Mouse (Mus musculus) adrenal gland, postnatal 14 days (tissue): ENCODE results near the gene Col18a1. TPM values are rescaled to one million over a fixed set of nuclear protein-coding genes. Genes with fewer than 3 reads are reported as not detected.

Source experiments
- DNase-seq: peaks from one replicate; pipeline ENCODE4 v3.0.0; 2021; ENCODE audit warnings: mixed read lengths
- total RNA-seq: library from RNA; stranded (reverse); gene quantifications from 2 replicates; pipeline ENCODE4 v1.2.3, GENCODE M21; 2021

Gene Col18a1
- total RNA-seq, 1 experiment from 2014 or later: 103 TPM

DNA sequence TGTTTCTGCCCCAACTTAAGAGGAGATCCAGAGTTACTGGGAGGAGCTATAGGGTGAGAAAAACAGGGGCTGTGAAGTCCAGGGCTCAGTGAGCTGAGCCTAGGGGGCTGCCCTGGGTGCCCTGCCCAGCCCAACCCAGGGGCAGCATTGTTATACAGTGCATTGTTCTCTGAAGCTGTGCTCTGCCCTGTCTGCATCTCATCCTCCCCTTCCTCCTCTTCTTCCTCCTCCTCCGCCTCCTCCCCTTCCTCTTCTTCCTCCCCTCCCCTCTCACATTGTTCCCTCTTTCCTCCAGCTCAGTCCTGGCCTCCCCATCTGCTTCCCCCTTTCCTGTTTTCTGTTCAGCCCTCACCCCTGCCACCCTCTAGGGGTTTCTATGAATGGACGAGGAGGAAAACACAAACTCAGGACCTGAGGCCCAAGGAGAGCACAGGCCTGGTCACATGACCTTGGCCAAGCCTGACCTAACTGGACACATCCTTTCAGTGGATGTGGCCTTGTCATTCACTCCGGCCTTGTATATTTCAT, 16.5 kb upstream of the Col18a1 start:
- peak; percentile 33 for DNase-seq

DNA sequence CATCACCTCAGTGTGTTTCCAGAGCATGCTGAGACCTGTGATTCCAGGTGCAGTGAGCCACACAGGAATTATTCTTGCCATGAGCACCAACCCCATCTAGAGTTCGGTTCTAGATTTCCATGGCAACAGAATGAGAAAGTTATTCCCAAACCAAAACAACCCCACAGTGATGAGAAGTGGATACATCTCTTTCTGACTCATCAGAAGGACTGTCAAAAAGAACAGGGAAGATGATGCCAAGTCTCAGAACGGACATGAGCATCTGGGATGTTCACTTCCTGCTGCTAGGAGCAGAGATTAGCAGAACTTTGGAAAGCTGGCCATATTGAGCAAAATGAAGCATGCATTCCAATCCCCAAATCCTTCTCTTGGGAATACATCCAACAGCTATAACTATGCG, 13.8 kb upstream of the Col18a1 start:
- no peak for DNase-seq

DNA sequence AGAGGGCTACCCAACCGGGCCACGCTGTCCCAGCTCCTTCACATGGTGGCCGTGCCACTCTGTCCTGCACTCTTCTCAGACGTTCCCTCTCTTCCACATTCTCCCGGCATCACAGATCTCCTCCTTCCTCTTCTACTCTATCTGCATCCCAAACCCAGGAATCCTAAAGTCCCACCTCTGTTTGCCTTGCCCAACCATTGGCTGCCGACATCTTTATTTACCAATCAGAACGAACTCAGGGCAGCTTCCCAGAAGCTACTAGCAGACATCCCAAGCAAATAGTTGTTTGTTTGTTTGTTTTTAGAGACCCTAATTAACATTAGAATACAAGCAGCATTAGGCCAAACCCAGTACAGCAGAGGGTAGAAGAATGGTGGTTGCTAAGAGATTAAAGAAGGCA, 12.3 kb upstream of the Col18a1 start:
- no peak for DNase-seq

DNA sequence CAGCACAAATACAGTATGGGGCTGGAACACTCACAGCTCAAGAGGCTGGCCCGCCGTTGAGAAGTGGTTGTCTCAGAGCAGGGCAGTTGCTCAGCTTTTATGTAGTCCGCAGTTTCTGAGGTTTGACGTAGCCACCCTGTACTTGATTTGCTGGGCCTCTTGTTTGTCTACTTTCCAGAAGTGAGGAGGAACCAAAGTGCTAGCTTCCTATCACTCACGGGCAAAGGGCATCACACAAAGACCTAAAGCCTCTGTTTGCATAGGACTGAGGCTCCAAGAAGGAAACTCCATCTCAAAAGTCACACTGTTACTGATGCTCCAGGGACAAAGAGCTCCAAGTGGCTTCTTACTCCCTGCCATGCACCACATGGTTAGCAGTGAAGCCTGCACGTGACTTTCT, 4.1 kb upstream of the Col18a1 start:
- no peak for DNase-seq

DNA sequence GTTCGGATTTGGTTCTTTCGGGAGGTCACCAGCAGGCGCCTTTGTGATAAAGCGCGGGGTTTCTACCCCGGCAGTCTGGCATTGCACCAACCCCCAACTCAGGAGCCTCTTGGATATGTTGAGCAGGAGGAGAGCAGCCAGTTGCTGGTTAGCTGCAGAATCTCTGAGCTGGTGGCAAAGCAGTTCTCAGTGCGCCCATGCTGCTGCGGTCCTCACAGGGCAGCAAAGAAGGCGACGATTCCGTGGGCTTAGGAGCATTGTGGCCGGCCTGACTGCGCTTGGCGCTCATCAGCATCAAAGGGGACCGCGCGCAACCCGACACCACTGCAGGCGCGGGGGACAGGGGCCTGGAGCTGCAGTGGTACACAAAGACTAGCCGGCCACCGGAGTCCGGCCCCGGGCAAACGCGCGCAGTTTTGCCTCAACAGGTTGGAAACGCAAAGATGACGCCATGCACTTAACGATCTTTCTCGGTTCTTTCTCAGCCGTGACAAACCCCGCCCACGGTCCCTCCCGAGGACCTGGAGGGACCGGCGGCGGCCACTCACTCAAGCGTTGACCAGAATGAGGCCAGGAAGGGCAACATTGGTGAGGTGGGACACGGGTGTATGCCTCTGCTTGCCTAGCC, 916 bp downstream of the Col18a1 start:
- peak; percentile 50 for DNase-seq

DNA sequence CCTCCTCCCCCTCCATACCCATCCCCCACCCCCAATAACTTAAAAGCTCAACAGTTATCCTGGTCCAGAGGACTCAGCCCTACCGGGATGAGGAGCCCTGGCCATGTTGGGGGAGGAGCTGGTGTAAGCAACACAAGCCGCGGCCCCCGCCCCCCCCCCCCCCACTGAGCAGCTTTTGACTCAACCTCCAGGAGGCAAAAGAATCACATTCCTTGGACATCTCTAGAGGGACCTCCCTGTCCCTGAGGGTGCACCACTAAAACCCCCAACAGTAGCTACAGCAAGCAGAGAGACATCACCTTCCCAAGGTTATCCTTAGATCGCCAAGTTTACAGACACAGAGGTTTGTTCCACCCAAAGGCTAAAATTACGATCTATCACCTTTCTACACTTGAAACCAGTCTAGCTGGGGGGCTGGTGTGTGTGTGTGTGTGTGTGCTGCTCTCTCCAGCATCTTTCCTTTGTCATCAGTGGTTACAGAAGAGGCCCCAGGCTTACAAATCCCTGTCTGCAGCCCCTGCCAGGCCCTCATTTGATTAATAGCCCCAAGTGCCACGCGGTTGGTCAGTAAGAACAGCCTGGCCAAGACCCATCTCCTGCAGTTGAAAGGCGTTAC, 1.8 kb downstream of the Col18a1 start:
- DNase-seq: no peak

DNA sequence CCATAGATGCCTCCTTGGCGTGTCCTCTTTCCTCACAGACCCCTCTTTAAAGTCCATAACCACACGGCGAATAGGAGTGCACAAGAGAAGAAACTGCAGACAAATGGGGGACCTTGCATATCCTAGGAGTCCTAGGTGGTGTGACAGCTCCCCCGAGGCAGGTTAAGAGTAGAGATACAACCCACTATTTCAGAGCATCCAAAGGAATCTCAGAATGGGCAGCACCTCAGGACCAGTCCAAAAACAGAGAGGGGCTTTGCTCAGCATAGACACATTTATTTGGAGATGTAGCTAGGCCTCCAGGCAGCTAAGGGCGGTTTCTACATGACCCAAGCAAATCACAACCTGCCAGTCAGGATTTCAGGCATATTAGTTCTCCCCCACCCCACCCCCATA, 2.3 kb downstream of the Col18a1 start:
- DNase-seq: no peak

DNA sequence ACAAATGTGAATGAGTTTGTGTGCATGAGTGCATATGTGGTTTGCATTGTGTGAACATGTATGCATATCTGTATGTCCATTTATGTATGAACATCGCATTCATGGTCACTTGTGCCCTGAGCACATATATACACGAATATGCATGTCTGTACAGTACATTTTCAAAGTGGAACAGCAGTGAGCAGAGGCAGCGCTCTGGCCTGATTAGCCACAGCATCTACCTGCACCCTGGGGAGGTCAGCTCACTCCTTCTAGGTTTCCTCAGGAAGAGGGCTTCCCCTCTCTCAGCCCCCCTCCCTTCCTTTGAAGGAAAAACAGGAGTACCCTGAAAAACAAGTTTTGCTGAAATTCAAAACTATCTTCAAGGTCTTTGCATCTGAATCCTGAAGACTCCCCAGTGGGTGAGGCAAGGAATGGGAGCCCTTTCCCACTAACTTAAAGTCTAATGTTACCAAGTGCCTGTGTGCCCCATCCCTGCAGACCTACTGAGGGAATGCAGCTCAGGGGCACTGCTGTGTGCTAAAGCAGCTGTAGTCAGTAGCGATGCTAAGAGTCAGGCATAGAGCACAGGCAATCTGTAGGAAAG, 2.9 kb downstream of the Col18a1 start:
- no peak for DNase-seq

DNA sequence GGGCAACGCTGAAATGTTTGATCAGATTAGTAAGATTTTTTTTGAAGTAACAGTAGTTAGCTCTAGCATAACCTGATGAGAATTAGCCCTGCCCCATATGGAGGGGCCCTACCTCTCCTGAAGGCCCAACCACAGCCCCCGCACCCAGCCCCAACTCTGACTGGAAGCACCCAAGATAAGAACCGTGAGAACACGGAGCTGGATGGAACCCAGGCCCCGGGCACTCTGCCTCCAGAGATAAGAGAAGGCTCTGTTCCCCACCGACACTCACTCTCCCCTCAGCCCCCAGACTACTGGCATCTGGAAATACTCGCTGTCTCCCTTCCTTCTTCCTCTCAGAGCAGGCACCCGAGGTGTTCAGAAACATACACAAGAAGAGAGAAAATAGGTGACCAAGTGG, 6.8 kb downstream of the Col18a1 start:
- no peak for DNase-seq

DNA sequence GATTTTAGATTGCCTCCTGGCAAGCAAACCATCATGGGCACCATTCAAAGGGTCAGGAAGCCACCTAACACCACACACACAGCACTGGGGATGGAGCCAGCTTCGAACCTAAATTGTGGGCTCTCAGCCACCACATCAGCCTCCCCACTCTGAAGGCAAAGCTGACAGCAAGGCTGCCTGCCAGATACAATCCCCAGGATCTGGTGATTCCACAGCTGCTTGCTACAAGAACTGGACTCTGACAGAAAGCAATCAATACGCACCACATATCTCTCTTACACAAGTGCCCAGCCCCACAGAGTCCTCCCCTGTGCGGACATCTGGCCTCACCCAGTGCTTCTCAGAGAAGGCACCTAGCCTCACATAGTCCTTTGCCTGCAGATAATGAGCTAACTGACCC, 7.4 kb downstream of the Col18a1 start:
- no peak for DNase-seq

DNA sequence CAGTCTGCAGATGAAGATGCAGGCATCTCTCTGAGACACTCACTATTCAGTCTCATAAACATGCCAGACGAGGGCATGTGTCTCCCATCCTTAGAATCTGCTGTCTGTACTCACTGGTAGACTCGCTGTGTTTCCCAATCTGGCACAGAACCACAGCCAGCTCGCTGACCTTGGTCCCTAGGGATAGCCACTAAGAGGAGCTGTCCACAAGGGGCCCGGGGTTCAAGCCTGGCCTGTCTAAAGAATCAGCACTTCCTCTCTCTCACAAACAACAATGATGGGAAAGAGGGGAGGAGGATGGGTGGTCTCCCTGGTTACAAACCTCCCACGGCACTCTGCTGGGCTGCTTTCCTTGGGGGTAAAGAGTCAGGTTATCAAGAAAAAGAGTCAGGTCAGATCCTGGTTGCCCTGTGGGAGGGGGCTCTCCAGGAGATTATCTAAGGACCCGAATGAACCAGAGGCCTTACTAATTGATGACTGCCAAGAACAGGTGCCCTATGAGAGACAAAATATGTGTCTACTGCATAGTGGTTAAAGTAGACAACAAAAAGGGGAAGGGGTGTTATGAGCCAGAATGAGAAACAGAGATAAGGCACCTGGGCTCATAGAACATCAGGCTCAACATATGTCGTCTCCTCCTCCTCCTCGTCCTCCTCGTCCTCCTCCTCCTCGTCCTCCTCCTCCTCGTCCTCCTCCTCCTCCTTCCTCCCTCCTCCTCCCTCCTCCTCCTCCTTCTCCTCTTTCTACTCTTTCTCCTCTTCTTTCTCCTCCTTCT, 8.9 kb downstream of the Col18a1 start:
- DNase-seq: peak; percentile 80

DNA sequence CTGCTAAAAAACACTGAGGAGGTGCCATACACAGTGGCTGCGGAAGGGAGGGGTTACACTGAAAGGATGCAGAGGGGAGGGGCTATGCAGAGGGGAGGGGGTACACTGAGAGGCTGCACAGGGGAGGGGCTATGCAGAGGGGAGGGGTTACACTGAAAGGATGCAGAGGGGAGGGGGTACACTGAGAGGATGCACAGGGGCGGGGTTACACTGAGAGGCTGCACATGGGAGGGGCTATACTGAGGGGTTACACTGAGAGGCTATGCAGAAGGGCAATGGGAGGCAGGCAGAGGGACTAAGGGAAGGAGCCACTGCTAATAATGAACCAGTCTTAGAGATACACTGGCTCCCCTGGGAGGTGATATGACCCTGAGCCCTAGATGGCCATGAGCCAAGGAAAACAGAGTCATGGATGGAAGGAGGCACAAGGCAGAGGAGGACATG, 14.1 kb downstream of the Col18a1 start:
- DNase-seq: peak; percentile 61

DNA sequence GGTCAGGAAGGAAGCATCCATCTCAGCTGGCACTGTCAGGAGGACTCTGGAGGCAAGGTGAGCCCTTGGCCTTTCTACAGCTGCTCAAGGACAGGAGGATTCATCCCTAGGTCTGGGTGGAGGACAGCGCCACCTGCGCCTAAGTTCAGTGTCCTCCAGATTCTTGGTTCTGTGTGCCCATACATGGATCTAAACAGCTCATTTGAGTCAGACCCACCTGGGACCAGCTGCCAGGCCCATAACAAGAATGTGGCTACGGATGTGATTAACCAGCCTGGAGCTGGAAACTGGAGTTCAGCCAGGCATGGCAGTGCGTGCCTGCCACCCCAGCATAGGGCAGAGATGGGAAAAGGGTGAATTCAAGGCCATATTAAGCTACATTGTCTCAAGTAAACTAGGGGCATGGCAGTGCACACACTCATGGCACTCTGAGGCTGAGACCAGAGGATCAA, 14.8 kb downstream of the Col18a1 start:
- DNase-seq: peak; percentile 40

DNA sequence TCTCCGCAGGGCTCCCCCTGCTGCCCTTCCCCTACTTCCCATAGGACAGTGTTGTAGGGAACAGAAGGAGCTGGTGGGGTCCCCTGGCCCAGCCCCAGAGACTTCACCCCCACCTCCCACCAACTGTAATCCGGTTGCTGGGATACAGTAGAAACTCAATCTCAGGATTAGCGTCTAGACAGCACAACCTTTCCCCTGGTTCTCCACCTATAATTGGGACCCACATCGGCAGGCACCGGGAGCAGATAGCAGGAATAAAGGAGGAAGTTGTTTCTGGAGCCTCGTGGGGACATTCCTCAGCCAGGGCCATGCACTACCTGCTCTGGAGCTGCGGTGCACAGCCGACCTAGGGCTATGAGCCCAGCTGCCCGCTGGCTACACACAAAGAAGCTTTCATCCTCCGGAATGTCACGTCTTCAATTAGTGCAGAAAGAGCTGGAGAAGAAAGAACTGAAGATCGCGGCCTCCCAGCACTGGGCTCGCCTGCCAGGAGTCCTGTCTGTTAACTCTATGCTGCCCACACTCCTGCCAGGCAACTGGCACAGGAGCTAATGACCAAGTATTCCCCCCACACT, 15.3 kb downstream of the Col18a1 start:
- DNase-seq: no peak

DNA sequence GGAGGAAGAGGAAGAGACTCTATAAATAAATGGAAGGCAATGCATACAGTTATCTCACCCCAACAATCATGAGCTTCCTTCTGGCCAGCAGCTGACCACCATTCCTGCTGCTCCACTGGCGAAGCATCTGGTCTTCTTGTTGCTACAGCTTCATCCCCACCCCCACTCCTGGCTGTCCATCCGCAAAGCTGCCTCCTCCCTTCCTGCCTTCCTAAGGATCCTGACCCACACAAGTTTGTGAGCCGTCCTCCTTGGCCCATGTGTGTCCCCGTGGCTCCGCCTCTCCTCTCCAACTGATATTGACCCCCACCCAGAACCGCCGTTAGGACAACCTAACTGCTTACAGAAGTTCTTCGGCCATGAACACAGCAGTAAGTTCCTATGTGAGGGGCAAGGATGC, 16.3 kb downstream of the Col18a1 start:
- DNase-seq: no peak

DNA sequence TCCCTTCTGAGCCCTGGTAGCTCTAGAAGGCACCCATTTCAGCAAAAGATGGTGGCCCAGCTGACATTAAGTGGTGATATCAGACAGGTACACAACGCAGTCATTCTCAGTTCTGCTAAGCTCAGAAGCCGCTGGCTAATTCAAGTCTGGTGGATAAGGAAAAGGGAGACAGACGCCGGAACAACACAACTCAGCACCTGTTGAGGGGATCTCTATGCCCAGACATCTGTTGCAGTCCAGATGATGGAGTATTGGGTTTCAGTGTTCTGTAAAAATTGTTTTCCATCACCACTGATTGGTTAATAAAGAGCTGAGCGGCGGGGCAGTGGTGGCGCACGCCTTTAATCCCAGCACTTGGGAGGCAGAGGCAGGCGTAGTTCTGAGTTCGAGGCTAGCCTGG, 18.8 kb downstream of the Col18a1 start:
- no peak for DNase-seq

DNA sequence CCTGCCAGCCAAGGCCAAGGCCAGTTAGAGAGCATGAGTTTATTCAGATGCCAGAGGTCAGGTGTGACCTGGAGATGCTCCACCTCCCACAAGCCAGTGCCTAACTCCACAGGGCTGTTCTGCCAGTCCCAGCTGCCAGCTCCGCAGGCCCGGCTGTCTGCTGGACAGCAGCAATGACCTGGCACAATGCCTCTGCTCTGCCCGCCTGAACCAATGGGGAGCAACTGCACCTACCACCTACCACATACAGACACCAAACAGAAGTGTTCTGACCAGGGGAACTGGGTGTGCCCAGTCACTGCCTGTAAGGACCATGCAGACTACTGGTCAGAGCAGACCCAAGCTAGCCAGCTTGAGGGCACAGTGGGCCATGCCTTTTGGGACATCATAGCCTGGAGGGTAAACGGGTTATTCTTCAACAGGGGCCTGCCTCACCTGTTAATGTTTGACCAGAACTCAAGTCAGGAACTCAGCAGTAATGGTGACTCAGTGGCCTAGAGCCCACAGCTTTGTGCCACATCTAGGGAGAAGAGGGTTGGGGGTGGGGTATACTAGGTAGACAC, 19.4 kb downstream of the Col18a1 start:
- DNase-seq: peak; percentile 73

DNA sequence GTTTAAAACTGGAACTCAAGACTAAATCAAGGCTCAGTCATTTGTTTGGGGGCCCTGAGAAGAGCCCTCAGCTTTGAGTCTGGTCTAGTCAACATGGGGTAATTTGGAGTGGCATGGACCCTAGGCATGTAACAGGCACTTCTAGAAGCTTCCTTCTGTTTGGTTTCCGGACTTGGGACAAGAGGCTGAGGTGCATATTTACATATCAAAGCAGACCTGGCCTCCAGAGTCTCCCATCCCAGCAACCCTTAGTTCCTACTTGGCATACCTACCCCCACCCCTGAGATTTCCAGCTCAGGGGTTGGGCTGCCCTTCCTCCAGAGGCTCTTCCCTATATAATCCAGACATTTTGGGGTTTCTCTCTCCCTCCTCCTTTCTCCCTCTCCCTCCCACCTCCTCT, 20.4 kb downstream of the Col18a1 start:
- DNase-seq: no peak

DNA sequence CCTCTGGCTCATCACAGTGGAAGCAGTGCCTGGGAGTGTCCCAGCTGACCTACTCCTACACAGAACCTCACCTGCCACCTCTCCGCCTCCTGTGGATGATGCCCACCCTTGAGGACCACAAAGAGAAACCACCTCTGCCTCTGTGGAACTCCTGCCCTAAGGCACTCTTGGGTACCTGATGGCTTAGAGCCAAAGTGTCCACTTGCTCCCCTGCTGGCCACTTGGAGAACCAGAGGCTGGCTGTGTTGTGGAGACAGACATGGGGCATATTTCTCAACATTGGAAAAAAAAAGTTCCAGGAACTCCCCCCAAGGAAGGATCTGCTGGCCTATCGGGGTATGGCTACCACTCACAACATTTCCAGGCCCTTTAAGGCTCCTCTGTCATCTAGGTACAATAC, 22.0 kb downstream of the Col18a1 start:
- DNase-seq: peak; percentile 46

DNA sequence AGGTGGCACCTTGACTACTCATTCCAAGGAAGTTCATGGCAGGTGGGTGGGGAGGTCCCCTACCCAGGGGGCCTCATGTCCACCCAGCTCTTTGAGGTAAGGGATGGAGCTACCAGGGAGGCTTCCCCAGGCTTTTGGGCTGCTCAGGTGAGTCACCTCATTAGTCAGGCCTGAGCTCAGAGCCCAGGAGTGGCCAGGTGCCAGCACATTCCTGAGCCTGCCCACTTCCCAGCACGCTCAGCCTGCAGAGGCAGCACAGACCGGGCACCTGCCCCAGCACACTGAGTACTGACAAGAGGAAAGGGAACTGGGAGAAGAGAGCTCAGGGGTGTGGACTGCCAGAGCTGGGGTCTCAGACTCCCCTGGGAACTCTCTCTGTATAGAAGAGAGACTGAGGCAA, 24.0 kb downstream of the Col18a1 start:
- DNase-seq: no peak

DNA sequence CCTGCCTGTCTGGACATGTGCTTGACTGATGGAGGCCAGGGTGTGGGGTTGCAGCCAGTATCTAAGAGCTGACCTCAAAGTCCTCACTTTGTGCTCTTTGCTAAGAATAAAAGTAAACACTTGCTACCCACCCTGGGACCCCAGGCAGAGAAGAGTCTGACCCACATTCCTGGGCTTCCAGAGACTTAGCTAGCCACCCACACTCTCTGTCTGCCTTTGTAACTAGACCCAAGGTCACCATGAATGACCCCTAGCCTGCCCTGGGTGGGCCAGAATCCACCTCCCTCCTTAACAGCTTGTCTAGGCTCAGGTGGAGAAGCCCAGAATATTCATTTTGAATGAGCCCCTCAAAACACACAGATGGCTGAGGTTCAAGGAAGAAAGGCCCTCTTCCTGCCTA, 28.0 kb downstream of the Col18a1 start:
- DNase-seq: no peak

DNA sequence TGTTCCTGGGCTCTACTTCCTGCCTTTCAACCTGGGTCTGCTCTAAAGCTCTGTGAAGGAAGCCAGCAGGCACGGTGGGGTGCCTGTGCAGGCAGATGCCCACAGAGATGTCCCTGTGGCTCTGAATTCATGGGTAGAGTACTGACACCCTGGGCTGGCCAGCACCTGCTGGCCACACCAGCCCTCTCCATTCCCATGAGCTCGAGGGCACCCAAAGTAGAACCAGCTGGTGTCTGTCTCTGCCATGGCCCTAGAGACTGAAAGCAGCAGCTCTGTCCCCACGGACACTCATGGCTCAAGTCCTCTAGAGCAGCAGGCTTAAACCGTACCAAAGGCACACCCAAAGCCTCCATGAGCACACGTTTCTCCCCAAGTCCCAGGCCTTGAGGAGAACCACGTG, 30.1 kb downstream of the Col18a1 start:
- no peak for DNase-seq
